Mouse (Mus musculus) olfactory bulb, adult 2 months (tissue): ENCODE results near the gene Harbi1.

Source experiments
- CTCF ChIP-seq: fragments of 200-500 bp; IDR thresholded peaks from 2 replicates; pipeline ENCODE4 v1.5.1; 2012; ENCODE audit warnings: low read depth, mild to moderate bottlenecking, low read length, moderate library complexity; ENCODE audit not compliant: insufficient read depth
- POLR2A ChIP-seq: fragments of 200-500 bp; IDR thresholded peaks from 2 replicates; pipeline ENCODE4 v1.6.1; 2012; ENCODE audit warnings: mild to moderate bottlenecking, low read depth, low read length, moderate library complexity; ENCODE audit not compliant: insufficient read depth

DNA sequence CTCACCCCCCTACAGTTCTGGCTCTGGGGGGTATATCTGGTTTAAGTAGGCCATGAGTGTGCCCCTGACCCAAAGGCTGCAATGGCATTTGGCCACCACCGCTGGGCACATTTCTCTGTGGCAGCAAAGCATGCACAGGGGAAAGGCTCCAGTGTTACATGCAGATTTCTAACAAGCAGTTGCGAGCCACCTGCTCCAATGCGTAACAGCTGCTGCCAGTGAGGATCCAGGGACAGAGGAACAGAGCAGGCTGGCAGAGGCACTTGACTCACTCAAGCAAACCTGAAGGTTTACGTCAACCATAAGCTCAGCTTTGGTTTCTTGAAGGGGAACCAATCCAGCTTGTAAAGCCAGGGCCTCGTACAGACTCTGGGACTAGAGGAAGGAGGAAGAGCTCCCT, 35.8 kb upstream of the Harbi1 start:
- no peak for TF ChIP-seq CTCF
- no peak for TF ChIP-seq POLR2A
